Mouse (Mus musculus) left cerebral cortex, postnatal 25 days (tissue): ENCODE measurements around the gene Nfil3. TPM values are rescaled to one million over a fixed set of nuclear protein-coding genes. Genes with fewer than 3 reads are reported as not detected.

Source experiments
- total RNA-seq, 2 experiments: library from RNA; stranded (reverse); gene quantifications; 2 replicates each; pipeline ENCODE4 v1.2.3; 2021

Gene Nfil3
- total RNA-seq, 2 experiments from 2014 or later, result 14.4 to 20.8 TPM

Other genes with a start within 250 kb of the Nfil3 start
- gene Auh, start 51.4 kb downstream of the Nfil3 start, total RNA-seq, result 10 to 100 TPM; 85.3 to 93.5 TPM